Mouse (Mus musculus) forebrain, embryonic 13.5 days (tissue): ENCODE results near the gene Nlrp9a. TPM values are rescaled to one million over a fixed set of nuclear protein-coding genes. Genes with fewer than 3 reads are reported as not detected.
"Not testable (repeated sequence)": the region's sequence is repeated elsewhere in the genome, so short reads cannot be mapped to it uniquely, and the experiment has no call there.

Experiments
- ATAC-seq: fragments of 200-750 bp; cut with Nextera tagmentation; 2 replicates; pipeline ENCODE4 v1.8.0; 2017
- H3K27ac ChIP-seq: fragments of 300-500 bp; sonication (generic); 2 replicates; pipeline ENCODE4 v1.5.1; 2015; ENCODE audit warnings: inconsistent platforms, mild to moderate bottlenecking, moderate library complexity
- H3K27me3 ChIP-seq: fragments of 300-500 bp; sonication (generic); 2 replicates; pipeline ENCODE4 v1.6.1; 2015; ENCODE audit warnings: mild to moderate bottlenecking, inconsistent platforms
- H3K36me3 ChIP-seq: fragments of 300-500 bp; sonication (generic); 2 replicates; pipeline ENCODE4 v1.6.1; 2015; ENCODE audit warnings: mild to moderate bottlenecking, inconsistent platforms; ENCODE audit not compliant: poor library complexity, severe bottlenecking
- H3K4me1 ChIP-seq: fragments of 300-500 bp; sonication (generic); 2 replicates; pipeline ENCODE4 v1.6.1; 2015; ENCODE audit warnings: inconsistent platforms
- H3K4me2 ChIP-seq: fragments of 300-500 bp; sonication (generic); 2 replicates; pipeline ENCODE4 v1.6.1; 2015; ENCODE audit warnings: inconsistent platforms, mild to moderate bottlenecking, moderate library complexity
- H3K4me3 ChIP-seq: fragments of 300-500 bp; sonication (generic); 2 replicates; pipeline ENCODE4 v1.5.1; 2015; ENCODE audit warnings: mild to moderate bottlenecking, inconsistent platforms
- H3K9ac ChIP-seq: fragments of 300-500 bp; sonication (generic); 2 replicates; pipeline ENCODE4 v1.6.1; 2015; ENCODE audit warnings: mild to moderate bottlenecking, inconsistent platforms
- H3K9me3 ChIP-seq: fragments of 300-500 bp; sonication (generic); replicated peaks from 2 replicates; pipeline ENCODE4 v1.6.1; 2016; ENCODE audit warnings: inconsistent platforms
- WGBS: fragments of 180-500 bp; shearing (Covaris S2); methylation state at CpG from one replicate; pipeline ENCODE4 v1.1.7; 2015; 5-methylcytosine and 5-hydroxymethylcytosine counted together
- microRNA-seq: library from miRNA; unstranded; fragments of <30 nt; microRNA quantifications from one replicate; pipeline ENCODE4, GENCODE M21; 2016
- polyA plus RNA-seq: library from polyadenylated mRNA; unstranded; fragments of >200 nt; fragmentation: Nextera tagmentation; extraction: Ambion mirVana; gene quantifications from 2 replicates; pipeline ENCODE4 v1.2.1, GENCODE M21; 2015

Nlrp9a gene
- polyA plus RNA-seq = not detected in 2 replicates

- not testable (repeated sequence) for H3K27me3 ChIP-seq, H3K4me1 ChIP-seq, H3K4me3 ChIP-seq, ATAC-seq, H3K4me2 ChIP-seq, H3K9ac ChIP-seq, H3K9me3 ChIP-seq, H3K27ac ChIP-seq, H3K36me3 ChIP-seq
- WGBS = 63% methylated on average over 2 of the region's 2 CpGs
These were observed at the start of gene Nlrp9a for GRCm38 (mm10) chr7:26534723-26535122. Gene Nlrp9a (plus strand): TSS chr7:26535023.

- not testable (repeated sequence) for ATAC-seq, H3K36me3 ChIP-seq, H3K9ac ChIP-seq, H3K4me2 ChIP-seq, H3K4me3 ChIP-seq, H3K4me1 ChIP-seq, H3K27me3 ChIP-seq, H3K27ac ChIP-seq, H3K9me3 ChIP-seq
- 80% methylated on average over 18 of the region's 18 CpGs for WGBS
These were observed 45.3 kb upstream of the Nlrp9a start for GRCm38 (mm10) chr7:26489514-26489913.

GRCm38 (mm10) chr7:26589077-26589476 is 54.3 kb downstream of the Nlrp9a start:
- no peak for ATAC-seq

GRCm38 (mm10) chr7:26589774-26590173 is 55.0 kb downstream of the Nlrp9a start:
- no peaks in the 10 kb centered on the region for H3K4me1 ChIP-seq
- no peak overlapping the region for H3K4me2 ChIP-seq
- H3K27me3 ChIP-seq = no peaks in the 10 kb centered on the region
- H3K36me3 ChIP-seq = no peaks in the 10 kb centered on the region
- no peak overlapping the region for H3K9ac ChIP-seq
- no peaks in the 10 kb centered on the region for H3K9me3 ChIP-seq
- H3K4me3 ChIP-seq = no peak overlapping the region
- H3K27ac ChIP-seq = no peak overlapping the region
- no peak for ATAC-seq
- 81% methylated on average over 1 of the region's 1 CpGs for WGBS

More at GRCm38 (mm10) chr7:26589077-26589476, 54.3 kb downstream of the Nlrp9a start:
- H3K4me2 ChIP-seq = no peak overlapping the region
- no peaks in the 10 kb centered on the region for H3K36me3 ChIP-seq
- no peak overlapping the region for H3K4me3 ChIP-seq
- no peaks in the 10 kb centered on the region for H3K9me3 ChIP-seq
- no peak overlapping the region for H3K27ac ChIP-seq
- no peaks in the 10 kb centered on the region for H3K27me3 ChIP-seq
- H3K9ac ChIP-seq = no peak overlapping the region
- H3K4me1 ChIP-seq = no peaks in the 10 kb centered on the region

GRCm38 (mm10) chr7:26618364-26618763 is 83.5 kb downstream of the Nlrp9a start, which contains the start of gene Vmn1r185:
Gene Vmn1r185 (minus strand): TSS chr7:26618464.
- H3K9ac ChIP-seq, H3K9me3 ChIP-seq, H3K27ac ChIP-seq, H3K4me3 ChIP-seq, H3K27me3 ChIP-seq, H3K4me2 ChIP-seq, H3K36me3 ChIP-seq, ATAC-seq, H3K4me1 ChIP-seq: not testable (repeated sequence)
- 76% methylated on average over 1 of the region's 1 CpGs for WGBS

Small RNA genes lying within 50 kb of the gene (microRNA-seq; reads per million reads assigned to microRNA genes)
- not detected for gene Gm25947

Other genes starting within 250 kb of the Nlrp9a start
- not detected in 2 replicates for gene Cyp2a4, start 227.9 kb upstream of the Nlrp9a start, polyA plus RNA-seq
- gene Nlrp9c, start 131.3 kb upstream of the Nlrp9a start, polyA plus RNA-seq = not detected in 2 replicates
- gene Nlrp4a, start 99.9 kb upstream of the Nlrp9a start, polyA plus RNA-seq = not detected in 2 replicates
- not detected in 2 replicates for gene Vmn1r185, start 83.4 kb downstream of the Nlrp9a start, polyA plus RNA-seq
- not detected in 2 replicates for gene Cyp2b23, start 151.4 kb downstream of the Nlrp9a start, polyA plus RNA-seq
- 0.15 and 0.18 TPM in 2 replicates for gene Cyp2b19, start 222.1 kb downstream of the Nlrp9a start, polyA plus RNA-seq